Mouse (Mus musculus): ENCODE measurements around the gene Idnk. TPM values are rescaled to one million over a fixed set of nuclear protein-coding genes. Genes with fewer than 3 reads are reported as not detected.
A peak's percentile ranks its signal among the peaks of the same experiment; 100 is the strongest.

The Idnk gene
- total and polyA plus RNA-seq, 3 experiments: 29.5 to 50.3 TPM; not detected in 1

- H3K4me1 ChIP-seq (ENCODE audit: control insufficient read depth in 1 of 2, insufficient read depth in 2 of 2, low read length in 2 of 2): peaks cover 19 to 21% of the 10 kb centered on the region in 2 experiments
These were observed 47.5 kb downstream of the Idnk start for GRCm38 (mm10) chr13:58204986-58205385.

GRCm38 (mm10) chr13:58206084-58206483, 48.6 kb downstream of the Idnk start:
- Histone ChIP-seq H3K4me3 (ENCODE audit: control insufficient read depth in 1 of 2, insufficient read depth in 1 of 2, low read depth in 2 of 2, low read length in 2 of 2) (no peak overlapping the region), H3K4me1 (ENCODE audit: control insufficient read depth in 1 of 2, insufficient read depth in 2 of 2, low read length in 2 of 2) (peaks cover 19 to 25% of the 10 kb centered on the region in 2 experiments), H3K9ac (ENCODE audit: control insufficient read depth, low read depth, low read length, poor library complexity, severe bottlenecking) (no peak overlapping the region), H3K36me3 (ENCODE audit: control insufficient read depth in 1 of 2, insufficient read depth in 2 of 2, low read length in 2 of 2) (peaks cover 7 to 43% of the 10 kb centered on the region in 2 experiments), H3K27me3 (ENCODE audit: control insufficient read depth in 1 of 2, insufficient read depth in 2 of 2, low read length in 2 of 2) (no peaks in the 10 kb centered on the region), H3K9me3 (replicated peaks; ENCODE audit: insufficient read depth, low read length) (no peaks in the 10 kb centered on the region), H3K79me2 (ENCODE audit: control insufficient read depth, insufficient read depth, low read length, poor library complexity) (peaks cover 89% of the 10 kb centered on the region), H3K27ac (ENCODE audit: control insufficient read depth, low read depth, low read length) (no peak overlapping the region)
- TF ChIP-seq MAFK (IDR thresholded peaks at IDR 0.05; ENCODE audit: borderline replicate concordance, low read depth, low read length): no peak
- no peak for TF ChIP-seq TBP (IDR thresholded peaks at IDR 0.05; ENCODE audit: low read depth, low read length)
- no peak for TF ChIP-seq UBTF (IDR thresholded peaks at IDR 0.05; ENCODE audit: borderline replicate concordance, insufficient read depth, low read depth, low read length)
- peak; percentile 40; the same call in 1 of the 2 replicates for TF ChIP-seq TCF12 (IDR thresholded peaks at IDR 0.05; ENCODE audit: low read depth, low read length)
- no peak for TF ChIP-seq POLR2AphosphoS5 (IDR thresholded peaks at IDR 0.05; ENCODE audit: borderline replicate concordance, low read depth, low read length)
- no peak for TF ChIP-seq CTCF (IDR thresholded peaks at IDR 0.05 in 2 of 3, conservative IDR thresholded peaks at IDR 0.05 in 1 of 3; ENCODE audit: control insufficient read depth in 1 of 3, insufficient read depth in 1 of 3, low read depth in 2 of 3, low read length in 3 of 3, poor library complexity in 1 of 3, severe bottlenecking in 1 of 3)
- TF ChIP-seq USF1 (IDR thresholded peaks at IDR 0.05; ENCODE audit: low read depth, low read length): no peak
- TF ChIP-seq MYB (IDR thresholded peaks at IDR 0.05; ENCODE audit: low read depth, low read length): no peak
- no peak for TF ChIP-seq ELF1 (IDR thresholded peaks at IDR 0.05; ENCODE audit: low read depth, low read length)
- no peak for TF ChIP-seq EP300 (IDR thresholded peaks at IDR 0.05; ENCODE audit: low read depth in 1 of 2, low read length in 2 of 2)
- no peak for TF ChIP-seq ZC3H11A (IDR thresholded peaks at IDR 0.05; ENCODE audit: low read depth, low read length)
- TF ChIP-seq SMC3 (IDR thresholded peaks at IDR 0.05; ENCODE audit: low read depth, low read length): no peak
- TF ChIP-seq RAD21 (IDR thresholded peaks at IDR 0.05; ENCODE audit: low read depth, low read length): no peak
- no peak for TF ChIP-seq ZKSCAN1 (IDR thresholded peaks at IDR 0.05; ENCODE audit: low read depth, low read length)
- TF ChIP-seq SIN3A (IDR thresholded peaks at IDR 0.05; ENCODE audit: low read length): no peak
- peak; percentile 66 for TF ChIP-seq TAL1 (IDR thresholded peaks at IDR 0.05; ENCODE audit: low read length)
- TF ChIP-seq CHD2 (IDR thresholded peaks at IDR 0.05; ENCODE audit: low read length): no peak
- no peak for TF ChIP-seq HCFC1 (IDR thresholded peaks at IDR 0.05; ENCODE audit: low read depth, low read length)
- no peak for TF ChIP-seq NELFE (IDR thresholded peaks at IDR 0.05; ENCODE audit: low read depth, low read length)
- peak; percentile 93 for TF ChIP-seq RCOR1 (IDR thresholded peaks at IDR 0.05; ENCODE audit: low read depth, low read length)
- TF ChIP-seq MYC (IDR thresholded peaks at IDR 0.05; ENCODE audit: low read depth, low read length): no peak
- no peak for DNase-seq (ENCODE audit: low read depth, low spot score)

More at GRCm38 (mm10) chr13:58204986-58205385, 47.5 kb downstream of the Idnk start:
- peaks cover 86% of the 10 kb centered on the region for H3K79me2 ChIP-seq (ENCODE audit: control insufficient read depth, insufficient read depth, low read length, poor library complexity)
- H3K9ac ChIP-seq (ENCODE audit: control insufficient read depth, low read depth, low read length, poor library complexity, severe bottlenecking): no peak overlapping the region
- no peaks in the 10 kb centered on the region for H3K9me3 ChIP-seq (replicated peaks; ENCODE audit: insufficient read depth, low read length)
- no peak overlapping the region for H3K4me3 ChIP-seq (ENCODE audit: control insufficient read depth in 1 of 2, insufficient read depth in 1 of 2, low read depth in 2 of 2, low read length in 2 of 2)
- TF ChIP-seq RCOR1 (IDR thresholded peaks at IDR 0.05; ENCODE audit: low read depth, low read length) (0 out of 2 replicates have a peak, but pooled peaks have one; percentile 22), SIN3A (IDR thresholded peaks at IDR 0.05; ENCODE audit: low read length) (no peak)
- no peak overlapping the region for H3K27ac ChIP-seq (ENCODE audit: control insufficient read depth, low read depth, low read length)
- H3K36me3 ChIP-seq (ENCODE audit: control insufficient read depth in 1 of 2, insufficient read depth in 2 of 2, low read length in 2 of 2): peaks cover 5 to 40% of the 10 kb centered on the region in 2 experiments
- H3K27me3 ChIP-seq (ENCODE audit: control insufficient read depth in 1 of 2, insufficient read depth in 2 of 2, low read length in 2 of 2): no peaks in the 10 kb centered on the region
- peak; percentile 61 for DNase-seq (ENCODE audit: low read depth, low spot score)

All from MEL (cell line).